Mouse (Mus musculus): ENCODE results near the gene H2afb2. TPM values are rescaled to one million over a fixed set of nuclear protein-coding genes. Genes with fewer than 3 reads are reported as not detected.

The H2afb2 gene
- total RNA-seq (2021) = not detected

GRCm38 (mm10) chrX:116680878-116681277 lies at the start of gene H2afb2:
Gene H2afb2 (plus strand): TSS chrX:116681178.
- intact Hi-C loops (cut with DNase I) = no loop called here
- no peak for DNase-seq

Other genes with a start within 250 kb of the H2afb2 start
- gene Cpxcr1, start 232.2 kb upstream of the H2afb2 start, total RNA-seq (2021) = not detected

Measured in heart, postnatal 10 days (tissue).